Mouse (Mus musculus): Measurements from ENCODE around the gene Ggcx. TPM values are rescaled to one million over a fixed set of nuclear protein-coding genes. Genes with fewer than 3 reads are reported as not detected.

Gene Ggcx
- 2.6 and 8.1 TPM in 2 replicates for polyA plus RNA-seq (2011; ENCODE audit: insufficient read depth, insufficient read length, low replicate concordance, missing spikeins)

DNA sequence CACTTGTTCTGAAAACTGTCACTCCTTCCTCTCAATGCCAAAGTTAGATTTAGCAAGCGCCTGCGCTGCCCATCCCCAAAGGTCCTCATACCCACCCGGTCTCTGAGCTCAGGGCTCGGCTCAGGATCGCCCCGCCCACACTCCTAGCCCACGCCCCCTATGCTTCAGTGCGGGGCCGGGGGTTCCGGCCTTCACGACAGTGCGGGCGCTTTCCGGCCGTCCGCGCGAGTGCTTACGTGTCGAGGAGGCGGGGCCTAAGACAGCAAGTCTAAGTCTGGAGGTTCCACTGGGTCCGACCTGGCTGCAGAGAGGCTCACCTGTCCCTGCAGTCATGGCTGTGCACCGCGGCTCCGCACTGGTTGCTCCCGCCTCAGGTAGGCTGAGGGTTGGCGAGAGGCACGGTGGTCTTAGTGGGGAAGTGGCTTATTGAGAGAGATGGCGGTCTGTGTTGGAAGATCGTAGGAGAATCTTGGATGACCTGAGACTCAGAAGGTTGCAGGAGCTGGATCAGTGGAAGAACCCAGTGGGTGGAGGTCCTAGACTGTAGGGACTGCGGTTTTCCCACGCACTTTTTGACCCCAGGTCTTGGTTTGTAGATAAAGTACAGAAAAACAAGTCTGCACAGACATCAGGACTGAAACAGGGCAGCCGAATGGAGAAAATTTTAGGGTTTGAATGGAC, at the start of gene Ggcx:
TSS of gene Ggcx (plus strand) at position 233 of the 681 bp plus-strand sequence.
- Histone ChIP-seq H3K4me3 (replicated peaks; ENCODE audit: control insufficient read depth, low read depth, low read length) (peak within 1 kb of the TSS; percentile 99), H3K27ac (ENCODE audit: control insufficient read depth, insufficient read depth, low read depth, low read length, poor library complexity) (peak within 1 kb of the TSS; percentile 56), H3K4me1 (ENCODE audit: control insufficient read depth, insufficient read depth, low read length) (peaks cover 7% of the 10 kb centered on the region)
- TF ChIP-seq CTCF (IDR thresholded peaks at IDR 0.05; ENCODE audit: control insufficient read depth, insufficient read depth, low read length), result no peak; the same call in 1 of the 2 replicates
- peak; percentile 65; the same call in 1 of the 2 replicates for TF ChIP-seq POLR2A (IDR thresholded peaks at IDR 0.05; ENCODE audit: borderline replicate concordance, control insufficient read depth, low read depth, low read length)
- WGBS, result 1% methylated on average over 33 of the region's 33 CpGs

DNA sequence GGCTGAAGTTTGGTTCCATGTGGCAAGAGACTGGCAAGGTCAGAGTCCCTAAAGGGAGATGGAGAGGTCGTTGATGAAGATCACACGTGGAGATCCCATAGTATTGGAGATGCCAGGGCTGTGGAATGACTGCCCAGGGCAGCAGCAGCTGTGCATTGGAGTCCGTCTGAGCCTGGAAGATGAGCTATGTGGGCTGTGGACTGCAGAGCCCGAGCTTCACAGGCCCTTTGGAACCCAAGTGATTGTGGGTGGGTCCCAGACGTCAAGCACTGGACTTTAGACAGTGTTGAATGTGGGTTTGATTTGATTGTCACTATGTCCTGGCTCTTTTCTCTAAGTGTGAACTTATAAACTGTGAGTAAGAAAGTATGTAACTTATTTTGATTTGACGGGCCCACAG, 49.1 kb upstream of the Ggcx start:
- Histone ChIP-seq H3K27ac (ENCODE audit: control insufficient read depth, insufficient read depth, low read depth, low read length, poor library complexity) (no peak overlapping the region), H3K4me1 (ENCODE audit: control insufficient read depth, insufficient read depth, low read length) (peaks cover 3% of the 10 kb centered on the region; the same call in 1 of the 2 replicates), H3K4me3 (replicated peaks; ENCODE audit: control insufficient read depth, low read depth, low read length) (no peak overlapping the region)
- 64% methylated on average over 6 of the region's 6 CpGs for WGBS
- TF ChIP-seq CTCF (IDR thresholded peaks at IDR 0.05; ENCODE audit: control insufficient read depth, insufficient read depth, low read length), result no peak
- no peak for TF ChIP-seq POLR2A (IDR thresholded peaks at IDR 0.05; ENCODE audit: borderline replicate concordance, control insufficient read depth, low read depth, low read length)

DNA sequence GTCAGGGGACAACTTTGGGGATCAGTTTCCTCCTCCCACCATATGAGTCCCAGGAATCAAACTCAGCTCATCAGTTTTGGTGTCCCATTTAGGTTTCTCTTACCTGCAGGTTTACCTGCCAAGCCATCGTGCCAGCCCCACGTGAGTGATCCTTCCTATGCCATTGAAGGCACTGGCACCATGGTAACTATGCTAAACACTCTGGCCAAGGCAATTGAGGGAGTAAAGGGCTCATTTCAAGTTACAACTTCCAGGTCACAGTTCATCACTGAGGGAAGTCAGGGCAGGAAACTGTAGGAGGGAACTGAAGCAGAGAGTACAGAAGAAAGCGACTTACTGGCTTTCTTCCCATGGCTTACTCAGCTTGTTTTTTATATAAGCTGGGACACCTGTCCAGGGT, 47.8 kb upstream of the Ggcx start:
- Histone ChIP-seq H3K4me1 (ENCODE audit: control insufficient read depth, insufficient read depth, low read length) (peaks cover 3% of the 10 kb centered on the region; the same call in 1 of the 2 replicates), H3K27ac (ENCODE audit: control insufficient read depth, insufficient read depth, low read depth, low read length, poor library complexity) (no peak overlapping the region), H3K4me3 (replicated peaks; ENCODE audit: control insufficient read depth, low read depth, low read length) (no peak overlapping the region)
- TF ChIP-seq CTCF (IDR thresholded peaks at IDR 0.05; ENCODE audit: control insufficient read depth, insufficient read depth, low read length) (no peak), POLR2A (IDR thresholded peaks at IDR 0.05; ENCODE audit: borderline replicate concordance, control insufficient read depth, low read depth, low read length) (no peak)
- WGBS, result 57% methylated on average over 3 of the region's 3 CpGs

DNA sequence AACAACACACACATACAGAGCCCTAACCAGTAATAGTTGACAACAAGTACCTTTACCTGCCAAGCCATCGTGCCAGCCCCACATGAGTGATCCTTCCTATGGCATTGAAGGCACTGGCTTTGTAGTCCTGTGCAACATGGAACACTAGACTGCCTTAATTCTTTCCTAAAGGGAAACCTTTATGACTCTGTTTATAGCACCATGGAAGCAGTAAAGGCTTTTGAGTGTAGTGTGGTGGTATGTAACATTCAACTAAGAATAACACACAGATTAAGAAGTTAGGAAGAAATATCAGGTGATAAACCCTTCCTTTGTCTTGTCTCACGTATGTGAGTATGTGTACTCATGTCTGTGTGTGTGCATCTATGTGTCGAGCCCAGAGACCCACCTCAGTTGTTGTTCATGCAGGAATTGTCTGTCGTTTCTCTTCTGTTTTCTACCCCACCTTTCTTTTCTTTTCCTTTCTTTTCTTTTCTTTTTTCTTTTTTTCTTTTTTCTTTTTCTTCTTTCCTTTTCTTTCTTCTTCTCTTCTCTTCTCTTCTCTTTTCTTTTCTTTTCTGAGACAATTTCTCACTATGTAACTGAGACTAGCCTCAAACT, 47.2 kb upstream of the Ggcx start, which contains the start of gene Rnf181:
TSS of gene Rnf181 (minus strand) at position 113 of the 600 bp plus-strand sequence.
- no peak within 1 kb of the TSS for H3K4me3 ChIP-seq (replicated peaks; ENCODE audit: control insufficient read depth, low read depth, low read length)
- WGBS, result 74% methylated on average over 4 of the region's 4 CpGs
- TF ChIP-seq POLR2A (IDR thresholded peaks at IDR 0.05; ENCODE audit: borderline replicate concordance, control insufficient read depth, low read depth, low read length) (no peak), CTCF (IDR thresholded peaks at IDR 0.05; ENCODE audit: control insufficient read depth, insufficient read depth, low read length) (no peak)
- H3K27ac ChIP-seq (ENCODE audit: control insufficient read depth, insufficient read depth, low read depth, low read length, poor library complexity), result no peak within 1 kb of the TSS
- H3K4me1 ChIP-seq (ENCODE audit: control insufficient read depth, insufficient read depth, low read length), result peaks cover 2% of the 10 kb centered on the region; the same call in 1 of the 2 replicates

DNA sequence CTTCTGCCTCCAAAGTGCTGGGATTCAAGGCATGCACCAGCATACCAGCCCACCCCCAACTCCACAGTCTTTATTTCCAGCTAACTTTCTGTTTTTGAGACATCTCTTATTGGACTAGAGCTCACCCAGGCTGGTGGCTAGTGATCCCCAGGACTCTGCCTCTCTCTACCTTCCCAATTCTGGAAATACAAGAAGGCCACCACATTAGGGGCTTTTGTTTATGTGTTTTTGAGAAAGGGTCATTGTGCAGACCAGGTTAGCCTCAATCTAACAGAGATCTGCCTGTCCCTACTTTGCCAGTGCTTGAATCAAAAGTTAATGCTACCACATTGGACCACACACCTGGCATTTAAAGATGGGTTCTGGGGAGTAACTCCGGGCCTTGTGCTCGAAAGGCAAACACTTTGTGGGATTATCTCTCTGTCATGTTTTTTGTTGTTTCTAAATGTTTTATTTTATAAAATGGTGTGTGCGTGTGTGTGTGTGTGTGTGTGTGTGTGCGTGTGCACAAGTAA, 46.6 kb upstream of the Ggcx start:
- WGBS, result 76% methylated on average over 4 of the region's 4 CpGs
- no peak for TF ChIP-seq CTCF (IDR thresholded peaks at IDR 0.05; ENCODE audit: control insufficient read depth, insufficient read depth, low read length)
- TF ChIP-seq POLR2A (IDR thresholded peaks at IDR 0.05; ENCODE audit: borderline replicate concordance, control insufficient read depth, low read depth, low read length), result no peak
- H3K4me3 ChIP-seq (replicated peaks; ENCODE audit: control insufficient read depth, low read depth, low read length), result no peak overlapping the region
- H3K4me1 ChIP-seq (ENCODE audit: control insufficient read depth, insufficient read depth, low read length), result peaks cover 2% of the 10 kb centered on the region; the same call in 1 of the 2 replicates
- no peak overlapping the region for H3K27ac ChIP-seq (ENCODE audit: control insufficient read depth, insufficient read depth, low read depth, low read length, poor library complexity)

DNA sequence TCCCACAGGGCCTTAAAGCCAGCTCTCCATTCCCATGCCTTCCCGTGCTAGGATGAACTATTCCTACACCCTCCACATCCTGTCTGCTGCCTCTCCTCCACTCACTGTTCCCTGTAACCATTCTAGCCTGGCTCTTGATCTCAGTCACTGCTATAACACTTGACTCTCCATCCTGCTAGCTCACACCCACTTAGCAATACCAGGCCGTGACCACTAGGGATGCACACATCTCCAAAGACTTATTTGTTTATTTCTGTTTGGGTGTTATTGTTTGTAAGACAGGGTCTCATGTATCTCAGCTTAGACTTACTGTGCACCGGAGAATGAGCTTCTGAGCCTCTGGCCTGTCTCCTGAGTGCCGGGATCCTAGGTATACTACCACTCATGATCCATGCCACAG, 44.6 kb upstream of the Ggcx start:
- no peak for TF ChIP-seq POLR2A (IDR thresholded peaks at IDR 0.05; ENCODE audit: borderline replicate concordance, control insufficient read depth, low read depth, low read length)
- no peak for TF ChIP-seq CTCF (IDR thresholded peaks at IDR 0.05; ENCODE audit: control insufficient read depth, insufficient read depth, low read length)
- Histone ChIP-seq H3K27ac (ENCODE audit: control insufficient read depth, insufficient read depth, low read depth, low read length, poor library complexity) (no peak overlapping the region), H3K4me3 (replicated peaks; ENCODE audit: control insufficient read depth, low read depth, low read length) (no peak overlapping the region), H3K4me1 (ENCODE audit: control insufficient read depth, insufficient read depth, low read length) (peaks cover 4% of the 10 kb centered on the region; the same call in 1 of the 2 replicates)
- 89% methylated on average over 4 of the region's 4 CpGs for WGBS

DNA sequence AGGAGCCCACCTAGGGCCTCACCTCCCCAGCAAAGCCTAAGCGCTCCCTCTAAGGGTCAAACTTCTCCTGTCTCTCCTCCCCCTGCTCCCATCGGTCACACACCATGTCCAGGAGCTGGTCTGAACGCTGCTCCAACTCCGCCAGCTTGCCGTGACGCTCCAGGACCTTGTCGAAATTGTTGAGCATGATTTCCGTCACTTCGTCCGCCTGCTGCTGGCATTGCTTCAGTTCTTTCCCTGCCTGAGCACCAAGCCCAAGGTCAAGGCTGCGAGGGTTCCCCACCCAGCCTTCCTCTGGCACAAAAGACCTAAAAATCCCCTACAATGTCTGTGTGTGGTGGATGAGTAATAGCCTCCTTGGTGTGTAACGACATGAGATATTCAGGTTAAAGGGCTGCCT, 44.0 kb upstream of the Ggcx start:
- Histone ChIP-seq H3K4me3 (replicated peaks; ENCODE audit: control insufficient read depth, low read depth, low read length) (no peak overlapping the region), H3K4me1 (ENCODE audit: control insufficient read depth, insufficient read depth, low read length) (peaks cover 7% of the 10 kb centered on the region; the same call in 1 of the 2 replicates), H3K27ac (ENCODE audit: control insufficient read depth, insufficient read depth, low read depth, low read length, poor library complexity) (no peak overlapping the region)
- WGBS, result 90% methylated on average over 12 of the region's 12 CpGs
- TF ChIP-seq POLR2A (IDR thresholded peaks at IDR 0.05; ENCODE audit: borderline replicate concordance, control insufficient read depth, low read depth, low read length), result no peak
- no peak for TF ChIP-seq CTCF (IDR thresholded peaks at IDR 0.05; ENCODE audit: control insufficient read depth, insufficient read depth, low read length)

DNA sequence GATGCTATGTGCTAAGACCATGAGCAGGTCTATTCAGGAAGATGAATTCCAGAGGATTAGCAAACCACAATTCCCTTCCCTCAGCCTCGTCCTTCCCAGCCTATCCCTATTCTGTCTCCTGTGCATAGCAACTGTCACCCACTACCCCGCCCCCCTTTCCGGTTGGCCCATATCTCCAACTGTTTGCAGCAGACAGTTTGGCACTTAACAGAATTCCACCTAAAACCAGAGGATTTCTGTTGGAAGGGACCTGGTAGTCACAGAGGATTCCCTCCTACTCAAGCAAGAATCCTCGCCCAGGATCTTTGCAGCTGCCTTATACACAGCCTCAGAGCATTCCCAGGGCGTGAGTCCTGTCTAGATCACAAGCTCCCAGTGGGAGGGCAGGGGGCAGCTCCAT, 43.0 kb upstream of the Ggcx start:
- H3K27ac ChIP-seq (ENCODE audit: control insufficient read depth, insufficient read depth, low read depth, low read length, poor library complexity), result no peak overlapping the region
- WGBS, result 89% methylated on average over 5 of the region's 5 CpGs
- peaks cover 7% of the 10 kb centered on the region; the same call in 1 of the 2 replicates for H3K4me1 ChIP-seq (ENCODE audit: control insufficient read depth, insufficient read depth, low read length)
- TF ChIP-seq CTCF (IDR thresholded peaks at IDR 0.05; ENCODE audit: control insufficient read depth, insufficient read depth, low read length) (no peak), POLR2A (IDR thresholded peaks at IDR 0.05; ENCODE audit: borderline replicate concordance, control insufficient read depth, low read depth, low read length) (no peak)
- no peak overlapping the region for H3K4me3 ChIP-seq (replicated peaks; ENCODE audit: control insufficient read depth, low read depth, low read length)

Data from bone marrow, adult 2 months (tissue).